In genomic region chr3:136745456-136745855, GRCm38 (mm10) we compare ENCODE assay signal across 21 mouse cellular contexts.
A peak's percentile ranks its signal among the peaks of the same experiment; 100 is the strongest.
DNase-seq lines count a peak whose midpoint lies in the region; TF ChIP-seq lines count a peak whose summit lies in the region.
"Had no signal": no experiment of that assay in that cellular context is flagged by ENCODE, and none has a peak within 500 bp of the region (broad histone marks: within the 10 kb centered on the region; RNA-seq: fewer than 3 reads in every experiment).

No protein-coding gene starts in this region.

- peak overlapping the region; percentile 8; the same call in 1 of the 2 replicates for H3K27ac ChIP-seq in layer of hippocampus, adult 2 months
- H3K27ac ChIP-seq: embryonic facial prominence, embryonic 13.5 days; embryonic facial prominence, embryonic 15.5 days; forebrain, embryonic 10.5 days; forebrain, embryonic 12.5 days had no signal

- no peak for DNase-seq in layer of hippocampus, adult 2 months (ENCODE audit: low spot score in 2 of 2)
- DNase-seq in layer of hippocampus, adult 8-10 months (ENCODE audit: low spot score in 2 of 2): no peak
- DNase-seq in A20 (ENCODE audit: low read depth, low spot score): peak; percentile 52
- DNase-seq in brain, adult 2 months (ENCODE audit: low read depth, low spot score): peak; percentile 55
- no peak for DNase-seq in frontal cortex, adult 2 months (ENCODE audit: extremely low spot score in 1 of 2, low spot score in 1 of 2)
- DNase-seq in ovary, postnatal 10 days (ENCODE audit: low spot score): no peak
- DNase-seq: adrenal gland, adult 8-10 months; adrenal gland, postnatal 14 days; adrenal gland, postnatal 36 days; cerebellum, adult 11 months; cerebellum, adult 18-20 months; cerebellum, adult 8-10 months; cerebellum, adult 9-11 months; cerebellum, postnatal 14 days; cerebellum, postnatal 36 days; embryo, embryonic 11 days had no signal

- TF ChIP-seq CTCF in layer of hippocampus, adult 2 months (conservative IDR thresholded peaks at IDR 0.05): no peak

- H3K4me3 ChIP-seq in layer of hippocampus, adult 2 months: no peak overlapping the region
- H3K4me3 ChIP-seq: embryonic facial prominence, embryonic 13.5 days; embryonic facial prominence, embryonic 15.5 days; erythroblast, embryonic 14.5 days; forebrain, embryonic 10.5 days; forebrain, embryonic 12.5 days had no signal

Comparison
In these comparisons a context has a peak if more than half of its experiments do, and no peak if none do; other contexts are left out.
1. DNase-seq: peak in A20 (single experiment) and brain, adult 2 months (single experiment); none in layer of hippocampus, adult 2 months (0 of 2), layer of hippocampus, adult 8-10 months (0 of 2), frontal cortex, adult 2 months (0 of 2) and ovary, postnatal 10 days (single experiment).